Mouse (Mus musculus) cerebellum, adult 11 months (tissue): ENCODE results near the gene Eef1akmt1.

ENCODE experiments used
- DNase-seq: peaks from one replicate; pipeline ENCODE4 v3.0.0; 2022

Gene Eef1akmt1

GRCm38 (mm10) chr14:57546131-57546530, 25.3 kb downstream of the Eef1akmt1 start:
- DNase-seq = no peak

GRCm38 (mm10) chr14:57545526-57545925, 25.9 kb downstream of the Eef1akmt1 start:
- no peak for DNase-seq

- no peak for DNase-seq
Observed at GRCm38 (mm10) chr14:57543420-57544039, 27.9 kb downstream of the Eef1akmt1 start.

- DNase-seq = no peak
Observed at GRCm38 (mm10) chr14:57542231-57542630, 29.2 kb downstream of the Eef1akmt1 start.

GRCm38 (mm10) chr14:57540683-57541082, 30.7 kb downstream of the Eef1akmt1 start:
- no peak for DNase-seq

- DNase-seq = no peak
Observed at GRCm38 (mm10) chr14:57537261-57538015, 34.0 kb downstream of the Eef1akmt1 start.

GRCm38 (mm10) chr14:57536820-57537219, 34.6 kb downstream of the Eef1akmt1 start:
- no peak for DNase-seq

- no peak for DNase-seq
Observed at GRCm38 (mm10) chr14:57535646-57536045, 35.8 kb downstream of the Eef1akmt1 start.

GRCm38 (mm10) chr14:57534961-57535360, 36.5 kb downstream of the Eef1akmt1 start:
- peak; percentile 42 for DNase-seq

GRCm38 (mm10) chr14:57534346-57534745, 37.1 kb downstream of the Eef1akmt1 start:
- DNase-seq = no peak

- no peak for DNase-seq
Observed at GRCm38 (mm10) chr14:57533841-57534240, 37.6 kb downstream of the Eef1akmt1 start.

- peak; percentile 64 for DNase-seq
Observed at GRCm38 (mm10) chr14:57533214-57533613, 38.2 kb downstream of the Eef1akmt1 start.

- no peak for DNase-seq
Observed at GRCm38 (mm10) chr14:57532577-57532976, 38.8 kb downstream of the Eef1akmt1 start.

- no peak for DNase-seq
Observed at GRCm38 (mm10) chr14:57529786-57530515, 41.5 kb downstream of the Eef1akmt1 start.

GRCm38 (mm10) chr14:57529086-57529785, 42.2 kb downstream of the Eef1akmt1 start:
- DNase-seq = no peak

- no peak for DNase-seq
Observed at GRCm38 (mm10) chr14:57527598-57527997, 43.8 kb downstream of the Eef1akmt1 start.

- no peak for DNase-seq
Observed at GRCm38 (mm10) chr14:57527122-57527521, 44.3 kb downstream of the Eef1akmt1 start.

- no peak for DNase-seq
Observed at GRCm38 (mm10) chr14:57526050-57526623, 45.3 kb downstream of the Eef1akmt1 start.

GRCm38 (mm10) chr14:57525388-57526049, 45.9 kb downstream of the Eef1akmt1 start:
- peak; percentile 87 for DNase-seq

GRCm38 (mm10) chr14:57524671-57525387, 46.6 kb downstream of the Eef1akmt1 start, which contains the start of gene Il17d:
Gene Il17d, plus strand, starts transcription at chr14:57524777.
- DNase-seq = peak; percentile 57

- no peak for DNase-seq
Observed at GRCm38 (mm10) chr14:57523762-57524161, 47.6 kb downstream of the Eef1akmt1 start.
